Mouse (Mus musculus) megakaryocyte-erythroid progenitor cell, adult 5-6 weeks (primary cell): ENCODE data around the gene Rrp1. TPM values are rescaled to one million over a fixed set of nuclear protein-coding genes. Genes with fewer than 3 reads are reported as not detected.
"Not testable (repeated sequence)": the region's sequence is repeated elsewhere in the genome, so short reads cannot be mapped to it uniquely, and the experiment has no call there.

Experiments
- ATAC-seq: replicated peaks from 2 replicates; pipeline ENCODE4 v1.8.0; 2016; ENCODE audit warnings: mild to moderate bottlenecking, inconsistent platforms; ENCODE audit not compliant: severe bottlenecking, poor library complexity, low FRiP score, low TSS enrichment
- total RNA-seq, 2 experiments: library from RNA; stranded (forward) in 1 of 2; stranded (reverse) in 1 of 2; fragments of 200-1000, 215-1000 nt in 1 of 2; fragments of >200 nt in 1 of 2; fragmentation: Nextera tagmentation in 1 of 2; gene quantifications; 2 replicates each; pipeline ENCODE4 v1.2.3; 2014 to 2017

Gene Rrp1
- total RNA-seq, 2 experiments from 2014 or later = 217 to 532 TPM

DNA sequence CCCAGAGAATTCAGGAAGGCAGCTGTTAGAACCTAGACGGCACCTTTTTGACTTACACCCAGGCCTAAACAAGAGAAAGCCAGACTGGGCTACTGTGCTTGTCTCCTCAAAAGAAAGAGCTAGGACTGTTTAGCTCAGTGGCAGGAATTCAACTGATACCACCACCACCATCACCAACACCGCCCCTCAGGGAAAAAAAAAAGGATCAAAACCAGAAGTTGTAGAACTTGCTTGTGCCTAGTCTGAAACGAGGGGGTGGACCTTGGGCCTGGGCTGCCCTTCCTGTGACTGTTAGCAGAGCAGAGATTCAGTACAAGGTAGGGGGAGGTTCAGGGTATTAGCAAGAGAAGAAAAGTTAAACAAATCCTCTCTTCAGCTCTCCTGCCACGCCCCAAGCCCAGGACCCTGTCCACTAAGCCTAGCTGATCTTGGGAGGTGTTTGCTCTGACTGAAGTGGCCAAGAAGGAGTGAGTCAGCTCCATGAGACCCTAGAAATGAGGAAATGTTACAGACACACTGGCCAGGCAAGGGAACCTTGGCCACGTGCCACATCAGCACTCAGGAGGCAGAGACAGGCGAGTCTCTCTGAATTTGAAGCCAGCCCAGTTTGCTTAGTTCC is 13.4 kb upstream of the Rrp1 start:
- no peak for ATAC-seq

DNA sequence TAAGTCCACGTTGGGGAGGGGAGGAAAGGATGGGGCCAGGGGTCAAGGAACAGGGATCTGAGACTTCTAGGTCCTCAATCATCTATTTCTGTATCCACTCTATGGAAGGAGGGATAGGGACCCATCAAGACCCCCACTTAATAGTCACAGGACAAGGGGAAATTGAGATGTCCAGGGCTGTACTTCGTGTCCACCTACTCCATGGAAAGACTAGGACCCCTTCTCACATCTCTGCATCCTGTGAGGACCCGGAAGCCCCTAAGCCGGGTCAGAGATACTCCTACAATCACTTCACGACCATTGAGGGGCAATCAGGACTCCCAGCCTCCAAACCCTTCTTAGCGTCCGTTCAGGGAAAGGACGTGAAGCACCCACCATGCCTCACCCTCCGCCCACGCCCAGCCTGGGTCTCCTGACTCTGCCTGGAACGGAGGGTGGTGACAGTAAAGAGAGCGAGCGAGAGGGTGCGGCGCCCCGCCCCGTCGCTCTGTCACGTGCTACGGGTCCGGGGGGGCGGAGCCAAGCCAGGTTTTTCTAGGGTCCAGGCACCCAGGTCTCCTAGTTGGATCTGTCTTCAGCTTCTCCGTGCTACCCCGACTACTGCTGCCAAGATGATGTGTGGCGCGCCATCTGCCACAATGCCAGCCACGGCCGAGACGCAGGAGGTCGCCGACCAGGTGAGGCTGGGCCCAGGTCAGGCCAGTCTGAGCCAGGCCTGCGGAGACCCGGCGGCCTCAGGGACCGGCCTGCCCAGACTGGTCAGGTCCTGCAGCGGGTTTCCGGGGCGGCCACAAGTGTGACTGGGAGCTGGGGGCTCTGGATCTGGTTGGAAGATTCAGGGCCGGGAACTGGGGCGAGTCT is 12.6 kb upstream of the Rrp1 start, which contains the start of gene Cstb:
Gene Cstb (plus strand): TSS at position 489 of the 861 bp plus-strand sequence.
- peak; percentile 96 for ATAC-seq

DNA sequence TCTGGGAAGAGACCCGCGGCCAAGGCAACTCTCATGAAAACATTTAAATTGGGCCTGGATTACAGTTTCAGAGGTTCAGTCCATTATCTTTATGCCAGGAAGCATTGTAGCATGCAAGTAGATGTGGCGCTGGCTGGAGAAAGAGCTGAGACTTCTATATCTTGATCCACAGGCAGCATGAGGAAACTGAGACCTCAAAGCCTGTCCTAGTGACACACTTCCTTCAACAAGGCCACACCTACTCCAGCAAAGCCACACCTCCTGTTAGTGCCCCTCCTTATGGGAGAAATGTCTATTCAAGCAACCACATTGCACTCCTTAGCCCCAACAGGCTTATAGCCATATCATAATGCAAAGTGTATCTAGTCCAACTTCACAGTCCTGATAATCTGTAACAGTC is 9.8 kb upstream of the Rrp1 start:
- ATAC-seq = no peak; the same call in 1 of the 2 replicates

DNA sequence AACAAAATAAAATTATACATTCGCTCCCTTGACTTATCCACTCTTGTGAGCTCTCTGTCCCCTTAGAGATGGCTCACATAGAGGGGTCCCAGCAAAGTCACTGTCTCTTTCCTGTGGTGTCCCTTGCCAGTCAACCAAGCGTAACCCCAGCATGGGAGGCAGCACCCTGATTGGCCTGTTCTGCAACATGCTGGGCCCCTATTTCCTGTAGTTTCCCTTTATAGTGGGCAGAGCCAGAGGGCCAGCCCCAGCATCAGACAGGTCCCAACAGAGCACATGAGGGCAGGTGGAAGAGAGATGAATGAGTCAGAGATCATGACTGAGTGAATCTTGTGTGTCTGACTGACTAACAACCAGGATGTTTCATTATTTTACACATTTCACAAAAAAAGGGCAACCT is 8.1 kb upstream of the Rrp1 start:
- no peak for ATAC-seq

DNA sequence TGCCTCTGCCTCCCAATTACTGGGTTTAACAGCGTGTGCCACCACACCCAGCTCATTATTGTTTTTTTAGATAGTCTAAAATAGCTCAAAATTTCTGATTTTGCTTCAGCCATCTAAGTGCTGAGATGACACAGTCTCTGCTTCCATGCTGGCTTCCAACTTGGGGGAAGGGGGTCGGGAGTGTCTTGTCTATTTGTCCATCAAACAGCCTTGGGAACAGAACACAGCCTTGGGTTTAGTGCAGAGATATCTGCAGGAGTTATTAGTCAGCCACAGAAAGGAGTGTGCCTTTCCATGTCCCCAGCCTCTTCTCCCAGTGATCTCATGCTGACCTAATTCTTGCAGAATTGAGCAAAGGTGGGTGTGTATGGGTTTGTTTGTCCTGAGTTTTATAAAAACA is 5.9 kb upstream of the Rrp1 start:
- no peak for ATAC-seq

DNA sequence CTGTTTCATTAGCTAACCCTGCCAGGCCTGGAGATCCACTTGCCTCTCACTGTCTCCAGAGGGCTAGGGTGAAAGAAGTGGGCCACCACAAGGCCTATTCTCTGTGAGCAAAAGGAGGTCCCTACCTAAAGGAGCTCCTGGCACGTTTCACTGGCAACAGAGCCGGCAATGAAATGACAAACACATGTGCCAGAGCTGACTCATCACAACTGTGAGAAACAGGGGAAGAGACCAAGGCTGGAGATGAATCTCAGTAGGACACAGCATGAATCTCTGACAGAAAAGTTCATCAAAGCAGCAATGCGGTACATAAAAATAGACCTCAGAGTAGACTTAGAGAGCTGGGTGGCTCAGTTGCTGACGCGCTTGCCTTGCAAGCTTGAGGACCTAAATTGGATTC is 5.0 kb upstream of the Rrp1 start:
- ATAC-seq = no peak

DNA sequence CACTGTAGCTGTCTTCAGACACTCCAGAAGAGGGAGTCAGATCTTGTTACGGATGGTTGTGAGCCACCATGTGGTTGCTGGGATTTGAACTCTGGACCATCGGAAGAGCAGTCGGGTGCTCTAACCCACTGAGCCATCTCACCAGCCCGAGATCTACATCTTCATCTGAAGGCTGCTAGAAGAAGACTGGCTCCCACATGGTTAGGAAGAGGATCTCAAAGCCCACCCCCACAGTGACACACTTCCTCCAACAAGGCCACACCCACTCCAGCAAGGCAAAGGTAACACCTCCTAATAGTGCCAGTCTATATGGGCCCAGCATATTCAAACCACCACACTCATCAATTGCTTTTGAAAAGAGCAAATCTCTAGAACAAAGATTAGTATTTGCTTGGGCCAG is 2.1 kb upstream of the Rrp1 start:
- not testable (repeated sequence) for ATAC-seq

DNA sequence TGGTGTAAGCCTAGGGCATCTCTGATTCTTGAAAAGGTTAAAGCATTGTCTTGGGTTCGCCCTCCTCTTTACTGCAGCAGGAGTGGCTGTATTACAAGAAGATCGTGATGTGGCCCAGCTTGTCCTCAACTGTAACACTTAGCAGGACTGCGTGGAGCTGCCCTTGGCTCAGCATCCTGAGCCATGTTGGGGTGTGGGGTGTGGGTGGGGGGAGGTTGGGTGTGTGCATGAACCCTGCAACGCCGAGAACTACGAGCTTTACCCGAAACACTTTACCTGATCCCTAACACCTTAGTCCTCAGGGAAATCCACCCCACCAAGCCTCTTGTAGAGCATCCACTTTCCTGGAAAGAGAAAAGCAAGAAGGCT is 293 bp upstream of the Rrp1 start:
- ATAC-seq = no peak

DNA sequence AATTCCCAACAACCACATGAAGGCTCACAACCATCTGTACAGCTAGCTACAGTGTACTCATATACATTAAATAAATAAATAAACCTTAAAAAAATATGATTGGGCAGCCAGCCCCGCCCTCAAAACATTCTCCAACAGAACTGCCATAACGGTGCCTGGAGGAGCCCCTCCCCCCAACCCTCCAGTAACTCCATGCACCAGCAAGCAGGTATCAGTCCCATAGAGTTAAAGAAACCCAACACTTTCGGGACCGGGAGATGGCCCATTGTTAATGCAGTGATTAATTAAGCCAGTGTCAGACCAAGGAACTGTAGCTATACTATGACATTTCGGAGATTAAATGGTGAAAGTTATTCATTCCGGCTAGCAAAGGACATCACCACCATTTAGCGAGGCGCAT is 992 bp downstream of the Rrp1 start:
- no peak for ATAC-seq

DNA sequence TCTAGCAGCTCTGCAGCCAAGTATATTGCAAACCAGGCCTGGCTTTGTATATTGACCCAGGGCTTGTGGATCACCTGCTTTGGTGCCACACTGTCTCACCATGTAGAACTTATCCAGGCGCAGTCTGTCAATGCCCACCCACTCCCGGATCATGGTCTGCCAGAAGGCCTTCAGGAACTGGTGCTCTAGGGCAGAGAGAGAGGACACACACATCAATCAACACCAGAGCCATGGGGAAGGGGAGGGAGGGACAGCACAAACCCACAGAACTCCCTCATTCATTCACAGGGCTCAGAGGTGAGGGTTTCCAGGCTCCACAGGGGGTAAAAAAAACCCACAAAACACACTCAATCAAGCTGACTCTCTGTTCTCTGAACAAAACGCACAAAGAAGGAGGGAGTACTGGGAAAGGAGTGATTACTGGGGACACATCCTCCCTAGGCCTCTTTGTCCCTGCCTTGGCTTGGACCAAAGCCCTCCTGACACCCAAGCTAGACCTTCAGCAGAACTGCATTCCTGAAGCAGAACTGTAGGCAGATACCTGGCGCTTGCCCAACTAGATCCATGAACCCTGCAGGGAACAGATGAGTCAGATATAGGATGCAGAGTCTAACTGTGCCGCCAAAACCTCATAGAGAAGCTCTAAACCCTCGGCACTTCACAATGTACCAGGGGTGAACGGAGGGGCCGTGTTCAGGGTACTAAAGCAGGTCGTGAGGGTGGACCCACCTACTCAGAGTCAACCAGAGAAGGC is 3.6 kb downstream of the Rrp1 start:
- ATAC-seq = no peak

DNA sequence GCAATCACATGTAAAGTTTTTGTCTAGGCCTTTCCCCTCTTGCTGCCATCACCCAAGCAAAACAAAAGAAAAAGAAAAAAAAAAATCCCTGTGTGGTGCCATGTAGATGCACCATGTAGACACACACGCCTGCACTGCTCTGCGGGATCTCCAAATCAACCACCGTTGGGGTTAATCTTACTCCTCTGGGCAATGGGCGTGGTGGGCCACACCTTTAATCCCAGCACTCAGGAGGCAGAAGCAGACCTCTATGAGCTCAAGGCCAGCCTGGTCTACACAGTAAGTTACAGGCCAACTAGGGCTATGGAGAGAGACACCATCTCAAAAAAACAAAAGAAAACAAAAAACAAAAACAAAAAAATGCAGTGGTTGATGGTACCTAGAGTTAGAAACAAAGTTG is 5.7 kb downstream of the Rrp1 start:
- peak; percentile 37; the same call in 1 of the 2 replicates for ATAC-seq

DNA sequence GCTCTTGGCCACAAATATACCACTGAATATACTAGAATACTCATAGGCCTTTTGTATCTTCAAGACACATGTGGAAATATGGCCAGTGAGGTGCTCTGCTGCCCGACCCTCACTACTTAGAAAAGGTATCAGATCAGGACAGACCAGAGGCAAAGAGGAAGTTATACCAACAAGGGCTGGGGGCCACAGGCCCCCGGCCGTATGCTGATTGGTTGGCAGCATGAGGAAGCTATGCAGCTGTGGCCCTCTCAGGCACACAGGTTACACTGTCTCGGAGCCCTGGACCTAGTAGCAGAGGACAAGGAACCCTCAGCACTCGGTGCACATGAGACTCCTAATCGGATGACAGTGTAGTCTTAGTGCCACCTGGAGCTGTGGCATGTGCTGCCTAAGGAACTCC is 6.7 kb downstream of the Rrp1 start:
- ATAC-seq = 0 out of 2 replicates have a peak, but pooled peaks have one; percentile 14

DNA sequence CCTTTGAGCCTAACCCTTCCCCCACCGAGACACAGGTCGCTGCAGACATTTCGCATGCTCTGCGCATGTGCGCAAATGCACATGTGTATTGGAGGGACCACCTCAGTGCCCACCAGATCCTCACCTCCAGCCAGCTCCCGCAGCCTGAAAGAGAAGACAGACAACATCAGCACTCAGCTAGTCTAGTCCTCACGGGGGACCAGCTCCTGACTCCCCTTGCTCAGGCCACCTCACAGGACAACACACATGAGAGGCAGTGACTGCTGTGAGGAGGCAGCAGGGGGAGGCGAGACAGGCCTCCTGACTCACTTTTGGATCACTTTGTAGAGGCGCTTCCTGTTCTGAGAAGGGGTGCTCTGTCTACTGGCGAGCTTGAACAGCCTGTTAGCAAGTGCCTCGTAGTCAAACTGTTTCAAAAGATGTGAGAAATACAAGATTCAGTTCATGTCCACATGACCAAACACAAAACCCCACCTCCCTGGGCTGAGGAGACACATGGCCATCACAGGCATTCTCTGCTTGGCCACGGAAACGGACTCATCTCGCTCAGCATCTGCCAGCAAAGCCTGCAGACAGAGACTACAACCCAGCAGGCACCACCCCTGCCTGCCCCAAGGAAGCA is 10.4 kb downstream of the Rrp1 start:
- no peak for ATAC-seq

DNA sequence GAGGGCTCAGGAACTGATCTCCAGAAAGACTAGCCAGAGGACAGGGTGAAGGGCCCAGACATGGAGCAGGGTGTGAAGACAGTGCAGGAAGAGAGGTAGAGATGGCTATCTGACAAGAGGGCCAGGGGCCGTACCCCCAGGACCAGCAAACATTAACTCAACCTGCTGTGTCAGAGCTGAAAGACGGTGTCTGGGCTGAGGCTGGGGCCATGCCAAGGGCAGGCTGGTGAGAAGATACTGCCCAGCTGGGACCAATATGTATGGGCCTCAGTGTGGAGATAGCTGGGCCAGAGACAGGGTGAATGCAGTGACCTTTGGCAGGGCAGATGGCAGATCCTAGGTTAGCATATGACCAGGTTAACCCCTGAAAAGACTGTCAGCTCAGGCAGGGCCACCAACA is 11.7 kb downstream of the Rrp1 start:
- no peak for ATAC-seq

DNA sequence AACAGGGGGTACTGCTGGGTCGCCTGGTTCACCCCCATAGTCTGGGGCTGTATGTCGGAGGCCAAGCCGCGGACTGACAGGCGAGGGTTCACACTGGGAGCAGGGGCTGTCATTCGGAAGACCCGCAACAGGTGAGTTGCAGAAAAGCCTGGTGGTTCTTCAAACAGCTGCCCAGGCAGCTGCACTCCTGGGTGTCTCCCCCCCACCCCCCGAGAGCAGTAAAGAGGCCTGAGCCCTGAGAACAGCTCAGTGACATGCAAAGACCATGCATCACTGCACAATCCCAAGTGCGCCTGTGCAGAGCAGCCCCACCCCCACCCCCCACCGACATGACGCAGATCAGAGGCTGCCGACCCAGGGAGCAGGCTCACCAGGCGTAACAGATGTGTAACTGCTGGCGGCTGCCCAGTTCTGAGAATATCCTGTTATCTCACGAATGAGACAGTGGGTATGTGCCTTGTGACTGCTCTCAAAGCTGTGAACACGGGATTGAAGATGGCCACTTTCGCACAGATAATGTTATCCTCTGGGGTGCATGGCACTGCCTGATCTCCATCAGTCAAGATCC is 13.7 kb downstream of the Rrp1 start:
- ATAC-seq = peak; percentile 78

DNA sequence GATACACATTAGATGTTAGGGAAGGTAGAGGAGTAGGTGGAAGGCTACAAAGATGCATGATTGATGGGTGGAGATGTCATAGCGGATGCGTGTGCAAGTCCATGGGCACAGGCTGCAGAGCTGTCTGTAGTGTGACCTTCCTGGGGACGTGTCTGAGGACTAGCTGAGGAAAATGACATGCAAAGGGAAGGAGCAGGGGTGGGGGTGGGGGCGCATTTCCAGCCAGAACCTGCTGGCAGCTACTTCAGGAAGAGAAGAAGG is 16.3 kb downstream of the Rrp1 start:
- no peak for ATAC-seq

DNA sequence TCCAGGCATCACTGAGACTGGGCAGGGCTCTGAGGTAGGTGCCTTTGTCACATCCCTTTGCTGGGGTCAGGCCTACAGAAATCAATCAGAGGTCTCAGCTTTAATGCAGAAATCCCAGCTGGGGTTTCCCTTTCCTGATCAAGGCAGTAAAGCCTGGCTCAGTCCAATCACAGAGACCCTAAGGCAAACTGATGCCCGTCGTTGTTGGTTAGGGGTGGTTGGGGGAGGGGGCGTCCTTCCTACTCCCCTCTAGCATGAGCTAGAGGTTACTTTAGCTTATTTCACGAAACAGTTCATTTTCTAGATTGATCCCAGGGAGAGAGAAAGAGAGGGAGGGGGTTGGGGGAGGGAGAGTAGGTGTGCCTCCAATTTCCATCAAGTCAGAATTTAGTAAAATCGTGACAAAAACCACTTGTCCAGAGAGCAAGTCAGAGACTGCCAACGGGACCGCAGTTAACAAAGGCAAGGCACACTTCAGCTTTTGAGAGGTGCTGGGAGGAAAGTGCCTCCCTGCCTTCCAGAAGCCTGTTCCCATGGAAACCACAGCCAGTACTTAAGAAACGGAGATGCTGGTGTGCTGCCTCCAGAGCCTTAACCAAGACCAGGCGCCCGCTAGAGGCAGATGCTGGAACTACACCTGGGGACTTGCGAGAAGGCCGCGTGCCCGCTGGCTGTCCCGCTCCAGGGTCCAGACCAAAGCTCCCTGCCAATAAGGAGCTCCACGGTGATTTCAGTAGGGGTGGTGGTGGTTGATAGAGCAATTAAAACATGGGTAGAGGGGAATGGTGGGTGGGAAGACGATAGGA is 16.8 kb downstream of the Rrp1 start:
- ATAC-seq = peak; percentile 44

DNA sequence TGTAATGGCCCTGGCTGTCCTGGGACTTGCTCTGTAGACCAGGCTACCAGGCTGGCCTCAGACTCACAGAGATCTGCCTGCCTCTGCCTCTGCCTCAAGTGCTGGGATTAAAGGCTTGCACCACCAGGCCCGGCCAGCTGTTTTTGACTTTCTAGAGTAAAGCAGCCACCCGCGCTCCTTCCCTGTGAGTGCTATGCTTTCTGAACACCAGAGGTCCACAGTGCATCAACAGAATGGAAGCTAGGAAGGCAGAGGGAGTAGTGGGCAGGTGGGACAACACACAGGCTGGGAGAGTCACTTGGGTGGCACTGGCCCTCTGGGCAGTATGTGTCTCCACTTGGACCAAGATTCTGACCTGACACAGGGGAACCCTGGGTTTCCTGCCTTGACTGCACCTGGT is 17.5 kb downstream of the Rrp1 start:
- ATAC-seq = no peak

DNA sequence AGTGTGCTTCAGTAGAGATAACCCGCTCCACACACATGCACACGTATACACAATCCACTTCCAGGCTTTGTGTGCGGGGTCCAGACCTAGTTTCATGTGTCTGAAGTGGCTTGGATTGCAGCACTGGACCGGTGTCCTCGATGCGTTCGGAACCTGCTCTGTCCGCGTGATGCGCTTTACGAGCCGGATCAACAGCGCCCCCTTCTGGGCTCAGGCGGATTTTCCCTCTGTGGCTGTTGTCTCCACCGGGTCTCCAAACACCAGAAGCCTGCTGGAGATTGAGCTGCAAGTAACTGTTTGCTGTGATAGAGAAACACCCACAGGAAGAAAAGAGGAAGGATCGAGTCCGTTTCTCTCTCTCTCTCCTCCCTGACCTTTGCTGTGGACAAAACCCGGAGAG is 20.8 kb downstream of the Rrp1 start:
- ATAC-seq = peak; percentile 67
